Mouse (Mus musculus) hindbrain, postnatal 0 days (tissue): ENCODE data around the gene Prss48. TPM values are rescaled to one million over a fixed set of nuclear protein-coding genes. Genes with fewer than 3 reads are reported as not detected.

Source experiments
- ATAC-seq: fragments of 200-750 bp; cut with Nextera tagmentation; 2 replicates; pipeline ENCODE4 v1.8.0; 2017; ENCODE audit warnings: mild to moderate bottlenecking, moderate TSS enrichment, moderate library complexity
- DNase-seq: peaks from one replicate; pipeline ENCODE4 v3.0.0-alpha.2; 2015; ENCODE audit warnings: low spot score
- H3K27ac ChIP-seq: fragments of 300-500 bp; sonication (generic); 2 replicates; pipeline ENCODE4 v1.5.1; 2014; ENCODE audit warnings: mild to moderate bottlenecking
- H3K27me3 ChIP-seq: fragments of 300-500 bp; sonication (generic); 2 replicates; pipeline ENCODE4 v1.6.1; 2014; ENCODE audit warnings: low read length, mixed read lengths; ENCODE audit not compliant: insufficient read depth
- H3K36me3 ChIP-seq: fragments of 300-500 bp; sonication (generic); 2 replicates; pipeline ENCODE4 v1.6.1; 2014; ENCODE audit warnings: low read length, mixed read lengths; ENCODE audit not compliant: insufficient read depth
- H3K4me1 ChIP-seq: fragments of 300-500 bp; sonication (generic); 2 replicates; pipeline ENCODE4 v1.6.1; 2014; ENCODE audit warnings: antibody characterized with exemption, low read length, mixed read lengths; ENCODE audit not compliant: insufficient read depth
- H3K4me2 ChIP-seq: fragments of 300-500 bp; sonication (generic); 2 replicates; pipeline ENCODE4 v1.6.1; 2014; ENCODE audit warnings: low read depth, mild to moderate bottlenecking, low read length, moderate library complexity, mixed read lengths
- H3K4me3 ChIP-seq: fragments of 300-500 bp; sonication (generic); 2 replicates; pipeline ENCODE4 v1.5.1; 2014; ENCODE audit warnings: low read length
- H3K9ac ChIP-seq: fragments of 300-500 bp; sonication (generic); replicated peaks from 2 replicates; pipeline ENCODE4 v1.6.1; 2014; ENCODE audit warnings: mild to moderate bottlenecking, low read length, moderate library complexity, mixed read lengths
- H3K9me3 ChIP-seq: fragments of 300-500 bp; sonication (generic); 2 replicates; pipeline ENCODE4 v1.6.1; 2016; ENCODE audit warnings: low read length, mixed read lengths
- CTCF ChIP-seq: IDR thresholded peaks from 2 replicates; pipeline ENCODE4 v1.5.1; 2016; ENCODE audit warnings: antibody characterized with exemption, control low read depth, low read depth
- WGBS: fragments of 180-500 bp; shearing (Covaris S2); extraction: QIAGEN DNeasy Blood & Tissue Kit; methylation state at CpG from one replicate; pipeline ENCODE4 v1.1.7; 2014; 5-methylcytosine and 5-hydroxymethylcytosine counted together
- polyA plus RNA-seq: library from polyadenylated mRNA; unstranded; fragments of >200 nt; fragmentation: Nextera tagmentation; extraction: Ambion mirVana; gene quantifications from 2 replicates; pipeline ENCODE4 v1.2.1, GENCODE M21; 2015
- total RNA-seq: library from RNA; depleted of rRNA; stranded (reverse); fragments of >200 nt; gene quantifications from 2 replicates; pipeline ENCODE4 v1.2.3, GENCODE M21; 2014

Prss48 gene
- total and polyA plus RNA-seq, 2 experiments from 2014 or later = not detected

- no peaks in the 10 kb centered on the region for H3K9me3 ChIP-seq
- H3K9ac ChIP-seq = no peak overlapping the region
- H3K36me3 ChIP-seq = no peaks in the 10 kb centered on the region
- H3K27ac ChIP-seq = no peak overlapping the region
- ATAC-seq = no peak
- no peak for DNase-seq
- H3K4me2 ChIP-seq = no peak overlapping the region
- no peak for TF ChIP-seq CTCF
- H3K27me3 ChIP-seq = no peaks in the 10 kb centered on the region
- H3K4me1 ChIP-seq = no peaks in the 10 kb centered on the region
- 90% methylated on average over 16 of the region's 16 CpGs for WGBS
- H3K4me3 ChIP-seq = no peak overlapping the region
Measured at GRCm38 (mm10) chr3:86020921-86021650, 18.8 kb upstream of the Prss48 start.

- H3K36me3 ChIP-seq = no peaks in the 10 kb centered on the region
- H3K4me2 ChIP-seq = no peak overlapping the region
Measured at GRCm38 (mm10) chr3:86017484-86017883, 15.2 kb upstream of the Prss48 start.

GRCm38 (mm10) chr3:86016965-86017364, 14.7 kb upstream of the Prss48 start:
- 91% methylated on average over 1 of the region's 1 CpGs for WGBS
- Histone ChIP-seq H3K4me3 (no peak overlapping the region), H3K9ac (no peak overlapping the region), H3K9me3 (no peaks in the 10 kb centered on the region), H3K4me2 (no peak overlapping the region), H3K36me3 (no peaks in the 10 kb centered on the region), H3K27me3 (no peaks in the 10 kb centered on the region), H3K4me1 (no peaks in the 10 kb centered on the region), H3K27ac (no peak overlapping the region)
- DNase-seq = no peak
- TF ChIP-seq CTCF = no peak
- no peak for ATAC-seq

More at GRCm38 (mm10) chr3:86017484-86017883, 15.2 kb upstream of the Prss48 start:
- DNase-seq = no peak
- WGBS = 73% methylated on average over 8 of the region's 8 CpGs
- H3K9ac ChIP-seq = no peak overlapping the region
- no peaks in the 10 kb centered on the region for H3K9me3 ChIP-seq
- H3K27ac ChIP-seq = no peak overlapping the region
- TF ChIP-seq CTCF = no peak
- no peak for ATAC-seq
- H3K4me3 ChIP-seq = no peak overlapping the region
- H3K27me3 ChIP-seq = no peaks in the 10 kb centered on the region
- H3K4me1 ChIP-seq = no peaks in the 10 kb centered on the region

- no peaks in the 10 kb centered on the region for H3K4me1 ChIP-seq
- ATAC-seq = no peak
- H3K27me3 ChIP-seq = no peaks in the 10 kb centered on the region
- no peak for TF ChIP-seq CTCF
- no peak overlapping the region for H3K4me3 ChIP-seq
- H3K9ac ChIP-seq = no peak overlapping the region
- 87% methylated on average over 10 of the region's 10 CpGs for WGBS
- no peaks in the 10 kb centered on the region for H3K9me3 ChIP-seq
- no peaks in the 10 kb centered on the region for H3K36me3 ChIP-seq
- no peak for DNase-seq
- H3K27ac ChIP-seq = no peak overlapping the region
- H3K4me2 ChIP-seq = no peak overlapping the region
Measured at GRCm38 (mm10) chr3:86013837-86014236, 11.5 kb upstream of the Prss48 start.

GRCm38 (mm10) chr3:86011833-86012232, 9.5 kb upstream of the Prss48 start:
- H3K4me3 ChIP-seq = no peak overlapping the region
- H3K36me3 ChIP-seq = no peaks in the 10 kb centered on the region
- DNase-seq (no peak), ATAC-seq (no peak)
- H3K9ac ChIP-seq = no peak overlapping the region
- WGBS = 63% methylated on average over 3 of the region's 3 CpGs
- no peak overlapping the region for H3K27ac ChIP-seq
- TF ChIP-seq CTCF = no peak
- no peaks in the 10 kb centered on the region for H3K4me1 ChIP-seq
- no peaks in the 10 kb centered on the region for H3K27me3 ChIP-seq
- no peak overlapping the region for H3K4me2 ChIP-seq
- no peaks in the 10 kb centered on the region for H3K9me3 ChIP-seq

- 85% methylated on average over 6 of the region's 6 CpGs for WGBS
- H3K4me1 ChIP-seq = no peaks in the 10 kb centered on the region
- H3K4me3 ChIP-seq = no peak overlapping the region
- DNase-seq (no peak), ATAC-seq (no peak)
- no peak overlapping the region for H3K9ac ChIP-seq
- H3K27me3 ChIP-seq = no peaks in the 10 kb centered on the region
- no peak overlapping the region for H3K27ac ChIP-seq
- H3K4me2 ChIP-seq = no peak overlapping the region
- H3K36me3 ChIP-seq = no peaks in the 10 kb centered on the region
- no peak for TF ChIP-seq CTCF
- no peaks in the 10 kb centered on the region for H3K9me3 ChIP-seq
Measured at GRCm38 (mm10) chr3:86011373-86011772, 9.1 kb upstream of the Prss48 start.

GRCm38 (mm10) chr3:86010618-86011017, 8.3 kb upstream of the Prss48 start:
- Histone ChIP-seq H3K27ac (no peak overlapping the region), H3K4me1 (no peaks in the 10 kb centered on the region), H3K4me3 (no peak overlapping the region), H3K27me3 (no peaks in the 10 kb centered on the region), H3K4me2 (no peak overlapping the region), H3K36me3 (no peaks in the 10 kb centered on the region), H3K9me3 (no peaks in the 10 kb centered on the region), H3K9ac (no peak overlapping the region)
- no peak for DNase-seq
- no peak for TF ChIP-seq CTCF
- no peak for ATAC-seq
- 77% methylated on average over 3 of the region's 3 CpGs for WGBS
